Mouse (Mus musculus) G1E (cell line): ENCODE data around the gene Glcci1. TPM values are rescaled to one million over a fixed set of nuclear protein-coding genes. Genes with fewer than 3 reads are reported as not detected.

ENCODE experiments used
- ATAC-seq: 2 replicates; pipeline ENCODE4 v1.8.0; 2016; ENCODE audit warnings: mild to moderate bottlenecking; ENCODE audit not compliant: insufficient number of reproducible peaks, poor library complexity, low FRiP score, severe bottlenecking; ENCODE audit errors: extremely low read depth
- DNase-seq: peaks from one replicate; pipeline ENCODE4 v3.0.0; 2012; ENCODE audit warnings: low spot score
- H3K27me3 ChIP-seq: 2 replicates; pipeline ENCODE4 v1.6.1; 2012; ENCODE audit warnings: mild to moderate bottlenecking, low read length, inconsistent platforms; ENCODE audit not compliant: insufficient read depth
- H3K36me3 ChIP-seq: replicated peaks from 2 replicates; pipeline ENCODE3; 2012; ENCODE audit warnings: mild to moderate bottlenecking, inconsistent platforms
- H3K4me1 ChIP-seq: 2 replicates; pipeline ENCODE4 v1.6.1; 2012; ENCODE audit warnings: low read depth, low read length, inconsistent platforms, mixed read lengths; ENCODE audit not compliant: insufficient read depth
- H3K4me3 ChIP-seq: 2 replicates; pipeline ENCODE4 v1.5.1; 2012; ENCODE audit warnings: low read depth, mild to moderate bottlenecking, inconsistent platforms, low read length, moderate library complexity, mixed read lengths
- H3K9me3 ChIP-seq: replicated peaks from 2 replicates; pipeline ENCODE4 v1.6.1; 2012; ENCODE audit warnings: inconsistent platforms
- CTCF ChIP-seq: IDR thresholded peaks from 2 replicates; pipeline ENCODE4 v1.5.1; 2012; ENCODE audit warnings: low read depth, low read length, inconsistent platforms, mixed read lengths
- GATA1 ChIP-seq: IDR thresholded peaks from 2 replicates; pipeline ENCODE4 v1.6.1; 2012; ENCODE audit warnings: borderline replicate concordance, low read length, inconsistent platforms, mixed read lengths
- GATA2 ChIP-seq: IDR thresholded peaks from 2 replicates; pipeline ENCODE4 v1.6.1; 2012; ENCODE audit warnings: low read depth, low read length, inconsistent platforms, borderline replicate concordance
- POLR2AphosphoS5 ChIP-seq: IDR thresholded peaks from 2 replicates; pipeline ENCODE4 v1.6.1; 2012; ENCODE audit warnings: low read depth, low read length, inconsistent platforms; ENCODE audit not compliant: insufficient replicate concordance
- TAL1 ChIP-seq: conservative IDR thresholded peaks from 2 replicates; pipeline ENCODE4 v1.6.1; 2012; ENCODE audit warnings: low read depth, low read length, inconsistent platforms, mixed read lengths
- polyA plus RNA-seq: library from polyadenylated mRNA; stranded (reverse); fragments of >175 nt; gene quantifications from 2 replicates; pipeline ENCODE4 v1.2.3, GENCODE M21; 2012
- total RNA-seq, 2 experiments: library from RNA; stranded (forward) in 1 of 2; stranded (reverse) in 1 of 2; fragments of 200-1000 nt in 1 of 2; fragments of >200 nt in 1 of 2; fragmentation: Nextera tagmentation in 1 of 2; gene quantifications; 2 replicates each; pipeline ENCODE4 v1.2.3; 2014 to 2017

Glcci1 gene
- total and polyA plus RNA-seq, 3 experiments = 19.0 to 85.9 (median 37.4) TPM

GRCm38 (mm10) chr6:8472125-8472524, 37.3 kb upstream of the Glcci1 start:
- Histone ChIP-seq H3K27me3 (no peaks in the 10 kb centered on the region), H3K4me3 (no peak overlapping the region), H3K9me3 (no peaks in the 10 kb centered on the region), H3K4me1 (peaks cover 10% of the 10 kb centered on the region), H3K36me3 (no peaks in the 10 kb centered on the region)
- TF ChIP-seq GATA2 = no peak
- DNase-seq = no peak
- no peak for ATAC-seq

GRCm38 (mm10) chr6:8472915-8473314, 36.5 kb upstream of the Glcci1 start:
- no peak for ATAC-seq

GRCm38 (mm10) chr6:8473498-8473897, 35.9 kb upstream of the Glcci1 start:
- Histone ChIP-seq H3K36me3 (no peaks in the 10 kb centered on the region), H3K27me3 (no peaks in the 10 kb centered on the region), H3K4me3 (no peak overlapping the region), H3K4me1 (peaks cover 10% of the 10 kb centered on the region), H3K9me3 (no peaks in the 10 kb centered on the region)
- no peak for ATAC-seq
- no peak for DNase-seq
- TF ChIP-seq GATA1 (no peak), CTCF (no peak), GATA2 (no peak), POLR2AphosphoS5 (no peak), TAL1 (no peak)

More at GRCm38 (mm10) chr6:8472915-8473314, 36.5 kb upstream of the Glcci1 start:
- Histone ChIP-seq H3K4me3 (no peak overlapping the region), H3K36me3 (no peaks in the 10 kb centered on the region), H3K4me1 (peaks cover 10% of the 10 kb centered on the region), H3K9me3 (no peaks in the 10 kb centered on the region), H3K27me3 (no peaks in the 10 kb centered on the region)
- no peak for DNase-seq
- TF ChIP-seq GATA1 (no peak), CTCF (no peak), TAL1 (no peak), GATA2 (no peak), POLR2AphosphoS5 (no peak)

- Histone ChIP-seq H3K36me3 (no peaks in the 10 kb centered on the region), H3K4me3 (no peak overlapping the region), H3K4me1 (peaks cover 10% of the 10 kb centered on the region), H3K9me3 (no peaks in the 10 kb centered on the region), H3K27me3 (no peaks in the 10 kb centered on the region)
- no peak for ATAC-seq
- no peak for DNase-seq
- TF ChIP-seq POLR2AphosphoS5 (no peak), GATA2 (no peak), TAL1 (no peak), GATA1 (no peak), CTCF (no peak)
Observed at GRCm38 (mm10) chr6:8474316-8474715, 35.1 kb upstream of the Glcci1 start.

GRCm38 (mm10) chr6:8474820-8475219, 34.6 kb upstream of the Glcci1 start:
- ATAC-seq = no peak
- Histone ChIP-seq H3K36me3 (no peaks in the 10 kb centered on the region), H3K9me3 (no peaks in the 10 kb centered on the region), H3K27me3 (no peaks in the 10 kb centered on the region), H3K4me3 (no peak overlapping the region), H3K4me1 (peaks cover 11% of the 10 kb centered on the region)
- no peak for TF ChIP-seq POLR2AphosphoS5
- TF ChIP-seq GATA2 = no peak
- TF ChIP-seq TAL1 = no peak
- TF ChIP-seq GATA1 = no peak
- no peak for TF ChIP-seq CTCF
- no peak for DNase-seq

GRCm38 (mm10) chr6:8479176-8479575, 30.2 kb upstream of the Glcci1 start:
- H3K4me3 ChIP-seq = no peak overlapping the region
- H3K9me3 ChIP-seq = no peaks in the 10 kb centered on the region
- ATAC-seq = no peak
- peaks cover 2% of the 10 kb centered on the region for H3K36me3 ChIP-seq
- no peak for TF ChIP-seq GATA2
- TF ChIP-seq TAL1 = no peak
- no peak for TF ChIP-seq CTCF
- no peak for TF ChIP-seq POLR2AphosphoS5
- no peak for TF ChIP-seq GATA1
- peaks cover 24% of the 10 kb centered on the region for H3K4me1 ChIP-seq
- no peaks in the 10 kb centered on the region for H3K27me3 ChIP-seq
- no peak for DNase-seq
